Mouse (Mus musculus) spleen, adult 2 months (tissue): ENCODE data around the gene Retn. TPM values are rescaled to one million over a fixed set of nuclear protein-coding genes. Genes with fewer than 3 reads are reported as not detected.

Experiments
- DNase-seq, 2 experiments: peaks; one replicate each; pipeline versions ENCODE4 v3.0.0 to v3.0.0-alpha.2; 2012 to 2021; ENCODE audit warnings: low spot score in 2 of 2, low read depth in 1 of 2
- H3K27ac ChIP-seq: fragments of 200-500 bp; 2 replicates; pipeline ENCODE4 v1.5.1; 2012; ENCODE audit warnings: low read length, inconsistent platforms; ENCODE audit not compliant: insufficient read depth
- H3K27me3 ChIP-seq: fragments of 200-500 bp; 2 replicates; pipeline ENCODE4 v1.6.1; 2012; ENCODE audit warnings: mild to moderate bottlenecking, moderate library complexity, low read length, inconsistent platforms; ENCODE audit not compliant: control insufficient read depth, insufficient read depth
- H3K36me3 ChIP-seq: fragments of 200-500 bp; 2 replicates; pipeline ENCODE4 v1.6.1; 2012; ENCODE audit warnings: mild to moderate bottlenecking, low read length, inconsistent platforms; ENCODE audit not compliant: control insufficient read depth, insufficient read depth
- H3K4me1 ChIP-seq: fragments of 200-500 bp; 2 replicates; pipeline ENCODE4 v1.6.1; 2011; ENCODE audit warnings: inconsistent platforms; ENCODE audit not compliant: control insufficient read depth, insufficient read depth, insufficient read length
- H3K4me3 ChIP-seq: fragments of 200-500 bp; 2 replicates; pipeline ENCODE4 v1.5.1; 2011; ENCODE audit warnings: mild to moderate bottlenecking, inconsistent platforms; ENCODE audit not compliant: insufficient read depth, insufficient read length; ENCODE audit errors: extremely low read depth
- CTCF ChIP-seq: fragments of 200-500 bp; IDR thresholded peaks from 2 replicates; pipeline ENCODE4 v1.5.1; 2011; ENCODE audit warnings: mild to moderate bottlenecking, inconsistent platforms; ENCODE audit not compliant: insufficient read depth, insufficient read length, insufficient replicate concordance; ENCODE audit errors: extremely low read depth
- POLR2A ChIP-seq: fragments of 200-500 bp; IDR thresholded peaks from 2 replicates; pipeline ENCODE4 v1.6.1; 2011; ENCODE audit warnings: low read depth, low read length, inconsistent platforms
- WGBS: fragments of 180-500 bp; shearing (Covaris S2); methylation state at CpG from one replicate; pipeline ENCODE4 v1.1.7; 2018; 5-methylcytosine and 5-hydroxymethylcytosine counted together
- polyA plus RNA-seq: library from polyadenylated mRNA; depleted of rRNA; stranded (reverse); fragments of >200 nt; gene quantifications from 2 replicates; pipeline ENCODE4 v1.2.3, GENCODE M21; 2012

The Retn gene
- polyA plus RNA-seq, 1 experiment: 1.3 TPM

GRCm38 (mm10) chr8:3656725-3657381 is 1.3 kb downstream of the Retn start:
- H3K36me3 ChIP-seq: no peaks in the 10 kb centered on the region
- DNase-seq: no peak
- WGBS: 32% methylated on average over 7 of the region's 7 CpGs
- TF ChIP-seq CTCF (no peak), POLR2A (no peak)
- H3K4me3 ChIP-seq: no peak overlapping the region
- no peak overlapping the region for H3K27ac ChIP-seq
- H3K27me3 ChIP-seq: no peaks in the 10 kb centered on the region
- H3K4me1 ChIP-seq: peaks cover 4% of the 10 kb centered on the region

GRCm38 (mm10) chr8:3660889-3661288 is 5.3 kb downstream of the Retn start:
- Histone ChIP-seq H3K27ac (peak overlapping the region; percentile 7), H3K27me3 (no peaks in the 10 kb centered on the region), H3K4me3 (no peak overlapping the region), H3K36me3 (no peaks in the 10 kb centered on the region), H3K4me1 (peaks cover 16% of the 10 kb centered on the region)
- DNase-seq: no peak
- TF ChIP-seq POLR2A (no peak), CTCF (no peak)
- 31% methylated on average over 8 of the region's 8 CpGs for WGBS

DNA sequence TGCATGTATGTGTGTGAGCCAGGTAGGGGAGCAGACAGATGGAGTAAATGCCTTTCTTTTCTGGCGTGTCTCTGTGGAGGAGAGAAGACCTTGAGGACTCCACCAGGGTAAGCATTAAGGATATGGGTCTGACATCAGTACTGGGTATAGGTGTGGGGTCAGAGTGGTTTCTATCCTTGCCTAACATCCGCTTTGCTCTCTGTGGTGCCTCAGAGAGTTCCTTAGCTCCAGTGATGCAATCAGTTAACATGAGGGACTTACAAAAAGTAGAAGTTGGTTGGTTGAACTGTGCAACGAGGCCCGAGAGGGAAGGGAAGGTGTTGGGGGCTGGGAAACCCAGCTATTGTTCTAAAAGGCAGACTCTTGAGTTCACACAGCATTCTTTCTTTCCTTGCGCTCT is 8.8 kb downstream of the Retn start:
- Histone ChIP-seq H3K27me3 (no peaks in the 10 kb centered on the region), H3K36me3 (no peaks in the 10 kb centered on the region), H3K4me1 (peaks cover 17% of the 10 kb centered on the region), H3K4me3 (no peak overlapping the region), H3K27ac (peak overlapping the region; percentile 60)
- 26% methylated on average over 5 of the region's 5 CpGs for WGBS
- DNase-seq: no peak
- TF ChIP-seq CTCF: no peak
- TF ChIP-seq POLR2A: no peak

DNA sequence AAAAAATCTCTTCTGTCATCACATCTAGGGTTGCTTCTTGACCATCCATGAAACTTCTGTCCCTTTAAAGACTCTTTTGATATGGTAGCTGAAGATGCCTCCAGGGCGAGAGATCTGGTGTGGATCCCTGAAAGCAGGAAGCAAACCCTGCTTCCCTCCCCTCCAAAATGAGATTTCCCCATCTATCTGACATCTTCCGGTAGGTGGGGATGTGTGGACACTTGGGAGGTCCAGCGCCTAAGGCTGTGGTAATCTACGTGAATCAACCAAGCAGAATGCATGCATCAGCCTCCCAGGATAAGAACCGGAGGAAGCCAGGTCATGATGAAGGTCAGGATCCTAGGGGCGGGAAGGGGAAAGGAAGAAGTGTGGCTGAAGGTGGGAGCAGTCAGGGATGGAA is 9.9 kb downstream of the Retn start, which contains the start of gene Mcemp1:
Mcemp1 (plus strand) TSS at position 248 of the 400 bp plus-strand sequence.
- H3K36me3 ChIP-seq: no peaks in the 10 kb centered on the region
- TF ChIP-seq CTCF (no peak), POLR2A (no peak)
- 82% methylated on average over 6 of the region's 6 CpGs for WGBS
- H3K27ac ChIP-seq: peak within 1 kb of the TSS; percentile 60; the same call in 1 of the 2 replicates
- DNase-seq: no peak
- H3K27me3 ChIP-seq: no peaks in the 10 kb centered on the region
- peak within 1 kb of the TSS; percentile 6; the same call in 1 of the 2 replicates for H3K4me3 ChIP-seq
- peaks cover 17% of the 10 kb centered on the region; the same call in 1 of the 2 replicates for H3K4me1 ChIP-seq

- DNase-seq: peak in 1 of 2 experiments; percentile 49
- peak overlapping the region; percentile 27; the same call in 1 of the 2 replicates for H3K27ac ChIP-seq
- H3K4me1 ChIP-seq: peaks cover 6% of the 10 kb centered on the region; the same call in 1 of the 2 replicates
- 22% methylated on average over 2 of the region's 2 CpGs for WGBS
- TF ChIP-seq POLR2A (no peak), CTCF (no peak)
- no peaks in the 10 kb centered on the region for H3K36me3 ChIP-seq
- no peaks in the 10 kb centered on the region for H3K27me3 ChIP-seq
- H3K4me3 ChIP-seq: no peak overlapping the region
Measured at GRCm38 (mm10) chr8:3670388-3670787, 14.8 kb downstream of the Retn start.

GRCm38 (mm10) chr8:3671980-3672491 is 16.5 kb downstream of the Retn start, which contains the start of gene Fcor:
Gene Fcor, minus strand, starts transcription at chr8:3672362.
- Histone ChIP-seq H3K4me3 (peak within 1 kb of the TSS; percentile 63), H3K36me3 (no peaks in the 10 kb centered on the region), H3K27me3 (no peaks in the 10 kb centered on the region), H3K4me1 (no peaks in the 10 kb centered on the region), H3K27ac (no peak within 1 kb of the TSS)
- WGBS: 1% methylated on average over 23 of the region's 23 CpGs
- DNase-seq: peak; percentile 67 to 86
- TF ChIP-seq POLR2A (no peak), CTCF (peak; percentile 94)

- Histone ChIP-seq H3K27ac (no peak overlapping the region), H3K27me3 (no peaks in the 10 kb centered on the region), H3K36me3 (peaks cover 10% of the 10 kb centered on the region), H3K4me3 (no peak overlapping the region), H3K4me1 (peaks cover 2% of the 10 kb centered on the region; the same call in 1 of the 2 replicates)
- 82% methylated on average over 3 of the region's 3 CpGs for WGBS
- DNase-seq: no peak
- TF ChIP-seq POLR2A: no peak
- no peak for TF ChIP-seq CTCF
Measured at GRCm38 (mm10) chr8:3674671-3675070, 19.1 kb downstream of the Retn start.
